Mouse (Mus musculus) gastrocnemius, adult 8-10 months (tissue): ENCODE data around the gene Gm4907. TPM values are rescaled to one million over a fixed set of nuclear protein-coding genes. Genes with fewer than 3 reads are reported as not detected.
"Not testable (repeated sequence)": the region's sequence is repeated elsewhere in the genome, so short reads cannot be mapped to it uniquely, and the experiment has no call there.

ENCODE experiments used
- DNase-seq, 2 experiments: peaks; one replicate each; pipeline ENCODE4 v3.0.0; 2022; ENCODE audit warnings: low spot score in 2 of 2
- total RNA-seq, 4 experiments: library from RNA; stranded (reverse); gene quantifications; 2 replicates each; pipeline ENCODE4 v1.2.4; 2022

Gm4907 gene
- not detected for total RNA-seq

DNA sequence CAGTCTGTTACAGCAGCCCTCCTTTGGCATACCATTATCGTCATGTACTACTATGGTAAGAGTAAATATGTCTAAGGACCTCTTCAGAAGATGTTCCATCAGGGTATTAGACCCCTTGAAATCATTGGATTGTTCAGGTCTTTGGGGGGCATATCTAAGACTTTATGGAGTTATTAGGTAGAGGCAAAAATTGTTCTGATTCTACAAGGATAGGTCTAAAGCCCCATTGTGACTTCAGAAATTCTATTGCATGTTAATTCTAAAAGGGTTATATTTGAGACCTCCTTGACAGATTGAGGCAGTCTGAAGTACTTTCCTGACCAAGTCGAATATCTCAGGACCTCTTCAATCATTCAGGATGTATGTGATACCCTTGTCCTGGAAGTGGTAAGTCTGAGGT lies at the start of gene Gm4907:
Gene Gm4907 (plus strand): TSS at position 301 of the 400 bp plus-strand sequence.
- DNase-seq, result not testable (repeated sequence)

DNA sequence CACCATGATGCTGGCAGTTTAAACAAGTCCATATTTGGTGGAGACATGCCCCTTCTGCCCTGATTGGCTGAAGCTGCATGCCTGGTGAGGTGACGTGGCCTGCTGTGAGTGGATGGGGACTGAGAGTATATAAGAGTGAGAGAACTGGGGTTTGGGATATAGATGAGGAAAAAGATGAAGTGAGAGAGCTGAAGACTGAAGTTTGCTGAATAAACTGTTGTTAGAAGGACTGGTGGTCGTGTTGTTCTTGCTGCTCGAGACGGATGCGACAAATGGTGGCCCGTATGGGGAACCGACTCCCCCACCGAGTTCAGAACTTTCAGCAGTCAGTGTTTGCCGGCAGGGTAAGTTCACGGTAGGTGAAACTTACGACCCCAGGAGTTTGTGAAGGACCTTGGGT lies 48.6 kb upstream of the Gm4907 start:
- not testable (repeated sequence) for DNase-seq

DNA sequence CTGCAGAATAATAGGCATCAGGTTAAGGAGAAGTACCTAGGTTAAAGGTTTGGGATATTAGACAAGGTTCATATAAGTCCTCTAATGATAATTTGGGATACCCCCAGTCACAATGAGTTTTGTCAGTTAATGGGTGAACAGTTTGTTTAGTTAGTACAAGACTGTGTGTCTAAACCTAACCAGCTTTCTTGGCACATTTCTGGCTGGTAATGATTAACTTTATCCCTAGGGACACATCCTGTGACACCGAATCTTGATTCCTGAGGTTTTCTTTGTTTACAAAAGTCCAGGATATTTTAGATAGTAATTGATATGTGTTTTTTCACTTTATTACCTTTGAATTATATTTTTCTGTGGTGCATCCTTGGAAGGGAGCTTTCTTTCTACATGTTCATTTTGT lies 41.4 kb upstream of the Gm4907 start:
- DNase-seq, result no peak

DNA sequence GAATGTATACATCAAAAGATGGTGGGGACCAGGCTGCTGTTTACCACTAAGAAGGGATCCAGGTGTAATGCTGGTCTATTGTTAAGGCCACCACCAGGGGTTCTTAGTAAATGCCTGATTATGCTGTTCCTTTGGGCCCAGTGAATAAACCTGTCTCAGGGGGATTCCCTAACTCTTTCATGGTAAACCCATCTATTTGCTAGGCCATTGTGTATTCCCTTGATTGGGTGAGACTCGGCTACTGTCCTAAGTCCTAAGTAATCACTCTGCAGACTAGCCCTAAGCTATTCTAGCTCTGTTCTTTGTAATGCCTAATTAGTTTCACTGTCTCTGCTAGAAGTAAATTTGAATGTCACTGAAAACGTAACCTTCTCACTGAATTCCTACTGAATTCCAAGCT lies 71.8 kb downstream of the Gm4907 start:
- DNase-seq, result no peak

Other genes starting within 250 kb of the Gm4907 start
- gene Wdr44, start 189.5 kb upstream of the Gm4907 start, total RNA-seq, result 10 to 100 TPM; 16.6 to 25.0 (median 20.1) TPM
- not detected for gene Gm4985, start 76.4 kb downstream of the Gm4907 start, total RNA-seq